Mouse (Mus musculus): ENCODE results near the gene Klf1. TPM values are rescaled to one million over a fixed set of nuclear protein-coding genes. Genes with fewer than 3 reads are reported as not detected.

Gene Klf1
- polyA plus RNA-seq, 1 experiment from 2014 or later = 11.1 TPM

DNA sequence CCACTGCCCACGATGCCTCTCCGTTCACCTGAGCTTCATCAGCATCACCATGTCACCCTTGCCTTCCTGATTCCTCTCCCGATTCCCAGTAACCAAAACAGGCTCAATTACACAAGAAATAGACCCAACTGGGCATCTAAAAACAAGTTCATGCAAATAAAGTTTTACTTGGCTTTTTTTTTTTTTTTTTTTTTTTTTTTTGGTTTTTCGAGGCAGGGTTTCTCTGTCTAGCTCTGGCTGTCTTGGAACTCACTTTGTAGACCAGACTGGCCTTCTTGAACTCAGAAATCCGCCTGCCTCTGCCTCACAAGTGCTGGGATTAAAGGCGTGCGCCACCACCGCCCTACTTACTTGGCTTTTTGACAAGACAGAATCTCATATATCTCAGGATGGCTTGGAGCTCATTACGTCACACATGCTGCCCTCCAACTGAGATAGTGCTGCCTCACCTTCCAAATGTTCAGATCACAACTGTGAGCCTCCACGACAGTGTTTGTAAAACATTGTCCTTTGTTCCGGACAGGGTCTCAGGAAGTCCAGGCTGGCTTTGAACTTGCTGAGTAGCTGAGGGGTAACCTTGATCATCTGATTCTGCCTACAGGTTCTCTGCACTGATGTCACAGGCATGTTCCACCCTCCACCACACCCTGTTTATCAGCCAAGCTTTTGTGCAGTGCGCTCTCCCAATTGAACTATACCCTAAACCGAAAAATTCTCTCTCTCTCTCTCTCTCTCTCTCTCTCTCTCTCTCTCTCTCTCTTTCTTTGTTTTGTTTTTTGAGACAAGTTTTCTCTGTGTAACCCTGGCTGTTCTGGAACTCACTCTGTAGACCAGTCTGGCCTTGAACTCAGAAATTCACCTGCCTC lies 36.1 kb downstream of the Klf1 start:
- DNase-seq (ENCODE audit: low spot score) = no peak
- Histone ChIP-seq H3K27ac (replicated peaks; ENCODE audit: low read depth, low read length) (no peak overlapping the region), H3K9me3 (replicated peaks; ENCODE audit: control insufficient read depth, low read length) (no peaks in the 10 kb centered on the region), H3K4me2 (ENCODE audit: low read depth, low read length) (no peak overlapping the region; the same call in 1 of the 2 replicates), H3K9ac (replicated peaks; ENCODE audit: low read length) (no peak overlapping the region), H3K4me1 (ENCODE audit: control insufficient read depth, insufficient read depth, low read length) (peaks cover 9% of the 10 kb centered on the region), H3K4me3 (ENCODE audit: low read depth, low read length) (peak overlapping the region; percentile 42; the same call in 1 of the 2 replicates), H3K36me3 (replicated peaks; ENCODE audit: control insufficient read depth, insufficient read depth, low read depth, low read length) (no peaks in the 10 kb centered on the region), H3K27me3 (ENCODE audit: control insufficient read depth, insufficient read depth, low read length) (peaks cover 37% of the 10 kb centered on the region)
- no peak for ATAC-seq (replicated peaks; ENCODE audit: insufficient number of reproducible peaks, low FRiP score, low TSS enrichment, low read depth)
- WGBS = 70% methylated on average over 13 of the region's 13 CpGs

DNA sequence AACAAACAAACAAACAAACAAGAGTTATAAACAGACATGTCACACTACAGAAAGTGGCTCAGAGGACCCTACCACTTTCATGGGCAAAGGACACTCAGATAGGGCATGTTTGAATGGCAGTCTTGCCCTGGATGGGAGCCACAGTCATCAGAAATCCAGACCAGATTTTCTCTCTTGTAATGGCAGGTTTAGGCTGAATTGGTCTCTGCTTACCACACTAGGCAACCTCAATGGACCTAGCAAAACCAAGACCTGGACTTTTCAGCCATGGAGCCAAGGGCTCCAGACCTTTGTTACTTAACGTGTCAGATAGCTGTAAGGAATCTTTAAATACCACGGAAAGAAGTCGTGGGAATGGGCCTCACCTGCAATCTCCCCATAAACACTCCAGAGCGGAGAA lies 42.0 kb downstream of the Klf1 start:
- H3K9ac ChIP-seq (replicated peaks; ENCODE audit: low read length) = no peak overlapping the region
- H3K4me1 ChIP-seq (ENCODE audit: control insufficient read depth, insufficient read depth, low read length) = peaks cover 4% of the 10 kb centered on the region
- no peak overlapping the region for H3K27ac ChIP-seq (replicated peaks; ENCODE audit: low read depth, low read length)
- ATAC-seq (replicated peaks; ENCODE audit: insufficient number of reproducible peaks, low FRiP score, low TSS enrichment, low read depth) = no peak
- H3K36me3 ChIP-seq (replicated peaks; ENCODE audit: control insufficient read depth, insufficient read depth, low read depth, low read length) = no peaks in the 10 kb centered on the region
- peaks cover 39% of the 10 kb centered on the region for H3K27me3 ChIP-seq (ENCODE audit: control insufficient read depth, insufficient read depth, low read length)
- no peak overlapping the region for H3K4me3 ChIP-seq (ENCODE audit: low read depth, low read length)
- H3K9me3 ChIP-seq (replicated peaks; ENCODE audit: control insufficient read depth, low read length) = no peaks in the 10 kb centered on the region
- 18% methylated on average over 4 of the region's 4 CpGs for WGBS
- peak; percentile 26 for DNase-seq (ENCODE audit: low spot score)
- no peak overlapping the region for H3K4me2 ChIP-seq (ENCODE audit: low read depth, low read length)

DNA sequence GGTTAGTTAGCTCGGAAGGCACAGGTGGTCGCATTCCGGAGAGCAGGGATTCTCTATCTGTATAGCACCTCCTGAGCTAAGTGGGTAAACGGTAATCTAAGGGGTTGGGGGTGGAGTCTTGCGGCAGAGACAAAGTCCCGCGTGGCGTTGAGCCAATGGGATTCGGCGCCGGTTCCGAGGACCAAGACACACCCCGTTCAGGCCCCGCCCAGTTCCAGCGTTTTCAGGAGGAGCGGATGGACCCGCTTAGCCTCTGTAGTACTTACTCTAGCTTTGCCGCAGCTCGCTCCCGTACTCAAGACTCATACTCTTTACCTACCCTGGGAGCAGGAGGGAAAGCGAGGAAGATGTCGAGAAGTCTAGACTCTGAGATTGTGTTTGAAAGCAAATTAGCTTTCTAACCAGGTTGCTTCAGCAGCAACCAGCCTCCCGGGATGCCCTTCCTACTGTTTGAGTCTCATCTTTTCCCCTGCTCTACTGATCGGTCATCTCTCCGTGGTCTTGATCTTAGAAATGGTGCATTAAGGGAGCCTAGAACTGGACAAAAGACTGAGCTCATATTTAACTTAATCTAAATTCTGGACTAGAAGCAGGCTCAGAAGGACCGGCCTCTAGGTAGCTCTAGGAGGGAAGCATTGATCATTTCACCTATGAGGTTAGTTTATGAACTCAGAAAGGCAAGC lies 42.9 kb downstream of the Klf1 start:
- DNase-seq (ENCODE audit: low spot score) (peak; percentile 67), ATAC-seq (replicated peaks; ENCODE audit: insufficient number of reproducible peaks, low FRiP score, low TSS enrichment, low read depth) (0 out of 2 replicates have a peak, but pooled peaks have one; percentile 40)
- Histone ChIP-seq H3K36me3 (replicated peaks; ENCODE audit: control insufficient read depth, insufficient read depth, low read depth, low read length) (no peaks in the 10 kb centered on the region), H3K27ac (replicated peaks; ENCODE audit: low read depth, low read length) (no peak overlapping the region), H3K9me3 (replicated peaks; ENCODE audit: control insufficient read depth, low read length) (no peaks in the 10 kb centered on the region), H3K27me3 (ENCODE audit: control insufficient read depth, insufficient read depth, low read length) (peaks cover 39% of the 10 kb centered on the region), H3K9ac (replicated peaks; ENCODE audit: low read length) (no peak overlapping the region), H3K4me2 (ENCODE audit: low read depth, low read length) (no peak overlapping the region), H3K4me3 (ENCODE audit: low read depth, low read length) (0 out of 2 replicates have a peak overlapping the region, but pooled peaks have one; percentile 5), H3K4me1 (ENCODE audit: control insufficient read depth, insufficient read depth, low read length) (peaks cover 4% of the 10 kb centered on the region)
- WGBS = 4% methylated on average over 26 of the region's 26 CpGs

DNA sequence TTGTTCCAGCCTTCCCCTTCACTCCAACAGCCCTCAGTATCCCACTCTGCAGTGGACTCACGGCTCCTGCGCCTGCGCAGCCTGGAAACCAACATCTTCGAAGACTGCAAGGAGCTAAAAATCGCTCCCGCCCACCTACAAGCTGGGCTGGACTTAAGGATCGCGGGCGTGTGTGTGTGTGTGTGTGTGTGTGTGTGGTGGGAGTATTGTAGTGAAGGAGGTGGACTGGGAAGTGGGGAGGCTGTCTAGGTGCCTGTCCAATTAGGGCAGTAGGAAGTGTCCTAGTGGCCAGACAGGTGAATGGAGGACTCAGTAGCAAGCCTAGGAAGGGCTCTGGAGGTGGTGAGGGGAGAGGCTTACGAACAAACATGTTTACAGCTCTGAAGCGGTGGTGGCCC lies 43.5 kb downstream of the Klf1 start:
- no peak for DNase-seq (ENCODE audit: low spot score)
- Histone ChIP-seq H3K9me3 (replicated peaks; ENCODE audit: control insufficient read depth, low read length) (no peaks in the 10 kb centered on the region), H3K27me3 (ENCODE audit: control insufficient read depth, insufficient read depth, low read length) (peaks cover 43% of the 10 kb centered on the region)

DNA sequence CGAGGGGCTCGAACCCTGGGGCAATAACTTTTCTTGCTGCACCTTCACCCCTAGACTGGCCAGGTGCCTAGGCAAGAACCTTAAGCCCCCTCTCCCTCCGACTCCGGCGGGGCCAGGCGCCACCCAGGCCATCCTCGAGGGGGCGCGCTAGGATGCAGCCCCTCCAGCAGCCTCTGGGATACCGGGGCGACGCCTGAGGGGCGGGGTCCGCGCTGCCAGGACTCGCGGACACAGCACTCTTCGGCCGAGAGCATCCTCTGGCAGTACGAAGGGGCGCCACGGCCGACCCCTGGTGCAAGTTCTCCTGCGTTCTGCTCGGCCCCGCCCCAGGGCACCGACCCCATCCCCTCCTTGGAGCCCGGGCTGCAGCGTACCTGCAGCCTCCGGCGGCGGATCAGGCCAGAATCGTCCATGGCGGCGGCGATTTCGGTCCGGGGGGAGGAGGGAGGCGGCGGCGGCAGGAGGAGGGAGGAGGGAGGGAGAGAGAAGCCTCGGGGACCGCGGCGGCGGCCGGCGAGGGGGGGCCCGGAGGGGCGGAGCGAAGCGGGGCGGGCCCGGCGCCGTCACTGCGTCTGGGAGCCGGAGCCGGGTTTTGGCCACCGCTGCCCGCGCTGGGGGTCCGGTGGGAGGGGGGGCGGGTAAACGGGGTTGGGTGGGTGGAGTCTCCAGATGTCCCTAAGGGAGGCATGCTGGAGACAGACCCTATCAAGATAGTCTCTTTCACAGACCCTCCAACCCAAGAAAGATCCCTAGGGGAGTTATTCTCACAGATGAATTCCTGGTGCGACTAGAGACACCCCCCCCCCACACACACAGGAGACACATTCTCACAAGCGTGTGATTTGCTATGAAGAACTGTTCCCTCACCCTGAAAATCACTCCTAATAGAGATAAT lies 44.2 kb downstream of the Klf1 start:
- Histone ChIP-seq H3K9ac (replicated peaks; ENCODE audit: low read length) (peak overlapping the region; percentile 22; the same call in 1 of the 2 replicates), H3K9me3 (replicated peaks; ENCODE audit: control insufficient read depth, low read length) (no peaks in the 10 kb centered on the region), H3K4me1 (ENCODE audit: control insufficient read depth, insufficient read depth, low read length) (peaks cover 4% of the 10 kb centered on the region), H3K36me3 (replicated peaks; ENCODE audit: control insufficient read depth, insufficient read depth, low read depth, low read length) (no peaks in the 10 kb centered on the region), H3K27me3 (ENCODE audit: control insufficient read depth, insufficient read depth, low read length) (peaks cover 45% of the 10 kb centered on the region), H3K27ac (replicated peaks; ENCODE audit: low read depth, low read length) (no peak overlapping the region), H3K4me2 (ENCODE audit: low read depth, low read length) (peak overlapping the region; percentile 85), H3K4me3 (ENCODE audit: low read depth, low read length) (peak overlapping the region; percentile 39)
- WGBS = under 1% methylated on average over 39 of the region's 67 CpGs
- DNase-seq (ENCODE audit: low spot score) (peak; percentile 51), ATAC-seq (replicated peaks; ENCODE audit: insufficient number of reproducible peaks, low FRiP score, low TSS enrichment, low read depth) (peak; percentile 21; the same call in 1 of the 2 replicates)

More for the DNA sequence above, 43.5 kb downstream of the Klf1 start:
- H3K36me3 ChIP-seq (replicated peaks; ENCODE audit: control insufficient read depth, insufficient read depth, low read depth, low read length) = no peaks in the 10 kb centered on the region
- 0 out of 2 replicates have a peak, but pooled peaks have one; percentile 29 for ATAC-seq (replicated peaks; ENCODE audit: insufficient number of reproducible peaks, low FRiP score, low TSS enrichment, low read depth)
- H3K4me1 ChIP-seq (ENCODE audit: control insufficient read depth, insufficient read depth, low read length) = peaks cover 4% of the 10 kb centered on the region
- no peak overlapping the region for H3K4me3 ChIP-seq (ENCODE audit: low read depth, low read length)
- WGBS = 5% methylated on average over 11 of the region's 11 CpGs
- peak overlapping the region; percentile 85 for H3K4me2 ChIP-seq (ENCODE audit: low read depth, low read length)
- H3K9ac ChIP-seq (replicated peaks; ENCODE audit: low read length) = no peak overlapping the region
- H3K27ac ChIP-seq (replicated peaks; ENCODE audit: low read depth, low read length) = no peak overlapping the region

DNA sequence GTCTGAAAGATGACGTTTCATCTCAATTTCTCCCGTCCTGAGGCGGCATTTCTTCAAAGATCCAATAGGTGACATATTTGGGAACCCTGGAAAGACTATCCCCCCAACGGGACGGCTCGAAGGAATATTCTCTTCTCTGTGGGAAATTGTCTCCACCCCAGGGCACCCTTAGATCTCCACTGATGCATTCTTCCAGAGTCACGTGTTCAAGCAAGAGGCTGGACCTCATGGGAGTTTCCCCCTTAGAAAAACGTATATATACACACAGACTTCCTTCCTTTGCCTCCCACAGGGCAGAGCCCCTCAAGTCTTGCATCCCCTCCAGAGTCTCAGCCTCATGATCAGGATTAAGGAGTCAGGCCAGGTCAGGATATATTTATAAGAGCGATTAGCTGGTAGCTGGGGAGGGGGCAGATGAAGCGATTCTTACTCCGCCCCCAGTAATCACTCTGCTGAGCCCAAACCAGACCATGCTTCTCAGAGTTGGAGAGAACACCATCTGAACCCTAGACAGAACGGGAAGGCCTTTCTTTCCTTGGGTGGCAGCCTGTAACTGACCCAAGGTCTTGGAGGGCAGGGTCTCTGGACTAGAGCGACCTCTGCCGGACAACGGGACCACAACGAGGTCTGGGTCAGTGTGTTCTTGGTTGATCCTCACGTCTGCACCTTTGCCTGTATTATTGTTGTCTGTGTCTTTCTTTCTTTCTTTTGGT lies 45.0 kb downstream of the Klf1 start, which contains the start of gene Rtbdn:
Gene Rtbdn (plus strand): TSS at position 464 of the 713 bp plus-strand sequence.
- Histone ChIP-seq H3K4me3 (ENCODE audit: low read depth, low read length) (peak within 1 kb of the TSS; percentile 39), H3K4me1 (ENCODE audit: control insufficient read depth, insufficient read depth, low read length) (peaks cover 4% of the 10 kb centered on the region), H3K27ac (replicated peaks; ENCODE audit: low read depth, low read length) (no peak within 1 kb of the TSS), H3K9me3 (replicated peaks; ENCODE audit: control insufficient read depth, low read length) (no peaks in the 10 kb centered on the region), H3K9ac (replicated peaks; ENCODE audit: low read length) (peak within 1 kb of the TSS; percentile 22; the same call in 1 of the 2 replicates), H3K4me2 (ENCODE audit: low read depth, low read length) (peak within 1 kb of the TSS; percentile 85), H3K36me3 (replicated peaks; ENCODE audit: control insufficient read depth, insufficient read depth, low read depth, low read length) (no peaks in the 10 kb centered on the region), H3K27me3 (ENCODE audit: control insufficient read depth, insufficient read depth, low read length) (peaks cover 45% of the 10 kb centered on the region)
- no peak for ATAC-seq (replicated peaks; ENCODE audit: insufficient number of reproducible peaks, low FRiP score, low TSS enrichment, low read depth)
- DNase-seq (ENCODE audit: low spot score) = no peak
- WGBS = 6% methylated on average over 17 of the region's 17 CpGs

DNA sequence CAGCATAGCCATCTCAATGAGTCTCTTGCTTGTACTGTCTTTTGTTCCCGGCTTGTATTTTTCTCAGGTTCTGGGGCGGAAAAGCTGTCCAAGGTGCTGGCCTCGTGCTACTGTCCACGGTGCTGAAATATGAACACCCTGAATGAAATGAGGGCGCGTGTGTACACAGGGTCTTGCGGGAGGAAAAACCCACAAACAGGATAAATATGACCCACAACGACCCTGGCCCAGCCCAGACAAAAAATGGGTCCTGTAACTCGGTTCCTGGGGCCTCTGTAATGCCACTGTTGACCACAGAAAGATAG lies 45.5 kb downstream of the Klf1 start:
- DNase-seq (ENCODE audit: low spot score) (peak; percentile 83), ATAC-seq (replicated peaks; ENCODE audit: insufficient number of reproducible peaks, low FRiP score, low TSS enrichment, low read depth) (no peak)
- Histone ChIP-seq H3K9me3 (replicated peaks; ENCODE audit: control insufficient read depth, low read length) (no peaks in the 10 kb centered on the region), H3K4me2 (ENCODE audit: low read depth, low read length) (no peak overlapping the region), H3K27me3 (ENCODE audit: control insufficient read depth, insufficient read depth, low read length) (peaks cover 45% of the 10 kb centered on the region), H3K36me3 (replicated peaks; ENCODE audit: control insufficient read depth, insufficient read depth, low read depth, low read length) (no peaks in the 10 kb centered on the region), H3K4me1 (ENCODE audit: control insufficient read depth, insufficient read depth, low read length) (peaks cover 4% of the 10 kb centered on the region), H3K9ac (replicated peaks; ENCODE audit: low read length) (no peak overlapping the region), H3K27ac (replicated peaks; ENCODE audit: low read depth, low read length) (no peak overlapping the region), H3K4me3 (ENCODE audit: low read depth, low read length) (no peak overlapping the region)
- 14% methylated on average over 9 of the region's 9 CpGs for WGBS
